Mouse (Mus musculus) left cerebral cortex, postnatal 36 days (tissue): Measurements from ENCODE around the gene Ess2. TPM values are rescaled to one million over a fixed set of nuclear protein-coding genes. Genes with fewer than 3 reads are reported as not detected.

Source experiments
- DNase-seq, 2 experiments: peaks; one replicate each; pipeline ENCODE4 v3.0.0; 2021 to 2022; ENCODE audit warnings: low spot score in 2 of 2, mixed read lengths in 1 of 2
- intact Hi-C: fragments of 180-260 bp; cut with DNase I; formaldehyde crosslinking; loops from one replicate; pipeline ENCODE4 v1.15.1; 2025
- total RNA-seq, 2 experiments: library from RNA; stranded (reverse); gene quantifications; 2 replicates each; pipeline ENCODE4 v1.2.3; 2021

Gene Ess2
- total RNA-seq, 2 experiments from 2014 or later, result 26.1 to 31.1 TPM

DNA sequence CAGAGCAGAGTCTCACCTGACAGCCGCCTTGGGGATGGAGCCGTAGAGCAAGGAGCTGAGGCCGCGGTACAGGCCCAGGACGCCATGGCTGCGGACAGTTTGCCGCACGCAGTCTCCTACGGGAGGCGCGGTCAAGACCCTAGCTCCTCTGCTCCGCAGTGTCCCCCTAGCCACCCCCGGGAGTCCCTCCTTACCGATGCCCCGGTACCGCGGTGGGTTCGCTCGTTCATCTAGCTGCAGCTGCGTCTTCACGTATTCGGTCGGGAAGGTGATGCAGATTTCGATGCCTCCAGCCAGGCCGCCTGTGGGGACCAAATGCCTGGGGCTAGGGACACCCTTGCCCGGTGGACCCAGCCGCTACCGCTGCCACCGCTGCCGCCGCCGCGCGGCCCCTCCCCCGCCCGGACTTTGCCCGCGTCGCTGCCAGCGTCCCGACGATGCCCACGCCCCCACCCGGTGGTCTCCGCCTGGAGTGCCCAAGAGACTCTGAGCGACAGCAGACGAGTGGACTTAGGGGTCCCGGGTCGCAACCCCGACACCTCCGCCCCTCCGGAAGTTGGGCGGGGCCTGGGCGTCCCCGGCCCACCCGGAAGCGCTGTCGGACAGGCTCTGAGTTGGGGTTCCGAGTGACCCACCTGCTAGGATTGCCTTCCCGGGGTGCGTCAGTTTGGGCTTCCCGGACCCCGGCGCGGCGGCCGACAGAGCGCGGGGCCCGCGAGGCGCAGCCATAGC is 16.4 kb upstream of the Ess2 start:
- peak; percentile 37 to 49 for DNase-seq
- intact Hi-C loops, result loop anchor here (5.0 to 10.0 kb wide), 2 partner anchors 60 to 297 kb away; no protein-coding TSS in a partner anchor

DNA sequence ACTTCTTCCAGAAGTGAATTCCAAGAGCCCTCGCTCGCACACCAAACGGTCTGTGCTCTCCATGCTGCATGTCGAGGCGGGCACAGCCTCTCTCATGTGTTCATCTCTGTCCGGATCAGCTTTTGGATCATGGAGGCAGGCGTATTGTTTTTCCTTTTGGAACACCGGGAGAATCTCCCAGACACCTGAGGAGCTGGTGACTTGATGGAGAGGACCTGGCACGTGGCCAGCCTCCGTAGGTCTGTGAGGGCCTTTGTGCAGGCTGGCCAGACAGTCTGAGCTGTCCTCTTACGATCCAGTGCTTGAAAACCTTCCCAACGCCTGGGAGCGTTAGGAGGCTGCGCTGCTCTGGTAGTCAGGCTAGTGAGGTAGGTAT is 11.0 kb upstream of the Ess2 start:
- DNase-seq, result no peak
- intact Hi-C loops, result loop anchor here (5.0 to 10.0 kb wide), 2 partner anchors 125 to 303 kb away; no protein-coding TSS in a partner anchor

DNA sequence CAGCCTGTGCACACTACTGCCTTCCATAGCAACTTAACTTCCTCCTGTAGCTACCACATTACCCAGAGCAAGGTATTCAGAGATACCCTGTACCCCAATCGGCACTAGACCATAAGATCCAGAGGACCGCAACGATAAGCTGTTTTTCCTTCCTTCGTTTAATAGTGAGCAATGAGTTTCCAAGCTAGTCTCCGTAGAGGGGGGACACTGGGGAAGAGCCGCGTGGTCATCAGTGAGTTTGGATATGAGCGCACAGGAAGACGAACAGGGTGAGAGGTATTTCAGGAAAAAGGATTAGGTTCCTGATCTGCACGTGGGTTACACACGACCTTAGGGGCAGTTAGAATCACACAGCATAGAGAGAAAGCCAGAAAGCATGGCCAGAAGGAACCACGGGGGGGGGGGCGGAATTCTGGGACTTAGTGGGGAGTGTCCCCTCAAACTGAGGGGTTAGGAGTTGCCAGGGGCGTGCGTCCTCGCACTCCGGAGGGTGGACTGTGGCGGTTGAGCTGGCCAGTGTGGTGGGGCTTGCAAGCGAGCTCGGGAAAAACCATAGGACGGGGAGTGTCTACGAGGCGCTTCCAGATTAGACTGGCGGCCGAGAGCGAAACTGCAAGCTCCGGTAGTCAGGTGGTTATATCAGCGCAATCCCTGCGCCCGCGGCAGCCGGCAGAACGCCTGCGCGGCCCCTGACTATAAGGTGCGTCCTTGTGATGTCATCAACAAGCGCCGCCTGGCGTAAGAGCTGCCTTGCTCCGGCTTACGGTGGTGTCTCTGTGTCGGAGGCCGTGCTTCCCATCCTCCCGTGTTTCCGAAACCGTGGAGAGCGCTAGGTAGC is 10.4 kb upstream of the Ess2 start:
- peak; percentile 95 to 96 for DNase-seq
- intact Hi-C loops, result loop anchor here (5.0 to 10.0 kb wide), 2 partner anchors 126 to 303 kb away; no protein-coding TSS in a partner anchor

GRCm38 (mm10) chr16:17920586-17920985 is 9.4 kb upstream of the Ess2 start:
- DNase-seq, result no peak
- intact Hi-C loops, result loop anchor here (5.0 to 10.0 kb wide), 2 partner anchors 127 to 304 kb away; no protein-coding TSS in a partner anchor

DNA sequence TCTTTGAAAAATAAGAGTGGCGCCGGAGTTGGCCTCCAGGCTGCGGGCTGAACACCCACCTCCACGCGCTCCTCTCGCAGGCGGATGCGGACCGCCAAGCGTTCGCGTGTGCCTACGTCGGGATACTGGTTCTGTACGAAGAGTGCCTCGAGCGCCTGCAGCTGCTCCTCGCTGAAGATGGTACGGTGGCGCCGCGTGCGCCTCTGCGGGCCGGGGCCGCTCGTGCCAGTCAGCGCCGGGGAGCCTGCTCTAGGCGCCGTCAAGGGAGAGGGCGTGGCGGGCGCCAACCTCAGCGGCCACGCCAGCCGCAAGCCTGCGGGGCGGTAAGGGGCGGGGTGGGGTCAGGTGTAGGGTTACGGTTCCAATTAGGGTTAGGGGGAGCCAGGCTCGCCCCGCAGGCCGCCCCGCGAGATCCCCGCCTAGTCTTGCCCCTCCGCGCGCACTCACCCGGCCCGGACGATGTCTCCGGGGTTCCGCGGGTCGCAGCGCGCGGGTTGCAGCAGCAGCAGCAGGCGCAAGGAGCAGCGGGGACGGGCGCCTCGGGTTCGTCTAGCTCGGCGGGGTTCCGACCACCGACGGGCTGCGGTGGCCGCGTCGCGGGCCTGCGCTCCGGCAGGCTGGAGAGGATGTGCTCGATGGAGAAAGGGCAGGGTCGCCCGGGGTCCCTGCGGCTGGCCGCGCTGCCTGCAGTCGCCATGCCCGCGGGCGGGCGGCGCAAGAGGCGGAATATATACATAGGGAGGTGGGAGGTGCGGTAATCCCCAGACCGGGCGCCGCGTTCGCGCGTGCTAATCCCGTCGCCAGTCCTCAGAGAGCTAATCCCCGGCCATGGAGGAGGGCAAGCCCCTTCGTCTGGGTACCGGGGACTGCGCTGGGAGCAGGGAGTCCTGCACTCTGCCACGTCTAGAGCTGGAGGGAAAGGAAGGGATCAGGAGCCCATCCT is 3.4 kb upstream of the Ess2 start, which contains the start of gene Gsc2:
Gsc2 (minus strand) TSS at position 753 of the 943 bp plus-strand sequence.
- DNase-seq, result peak in 1 of 2 experiments; percentile 23
- intact Hi-C loops, result loop anchor here (5.0 kb wide), 2 partner anchors 73 to 123 kb away; no protein-coding TSS in a partner anchor

GRCm38 (mm10) chr16:17898462-17898861 is 12.7 kb downstream of the Ess2 start, which contains the start of the genes Dgcr2 and Tssk2:
Gene Dgcr2, minus strand, starts transcription at chr16:17898562.
Gene Tssk2, plus strand, starts transcription at chr16:17898637.
- intact Hi-C loops, result no loop called here
- no peak for DNase-seq

GRCm38 (mm10) chr16:17896091-17896490 is 15.1 kb downstream of the Ess2 start:
- intact Hi-C loops, result no loop called here

GRCm38 (mm10) chr16:17893923-17894322 is 17.2 kb downstream of the Ess2 start, which contains the start of gene Tssk1:
Gene Tssk1, plus strand, starts transcription at chr16:17894223.
- intact Hi-C loops, result no loop called here
- no peak for DNase-seq

More at GRCm38 (mm10) chr16:17896091-17896490, 15.1 kb downstream of the Ess2 start:
- DNase-seq, result no peak

DNA sequence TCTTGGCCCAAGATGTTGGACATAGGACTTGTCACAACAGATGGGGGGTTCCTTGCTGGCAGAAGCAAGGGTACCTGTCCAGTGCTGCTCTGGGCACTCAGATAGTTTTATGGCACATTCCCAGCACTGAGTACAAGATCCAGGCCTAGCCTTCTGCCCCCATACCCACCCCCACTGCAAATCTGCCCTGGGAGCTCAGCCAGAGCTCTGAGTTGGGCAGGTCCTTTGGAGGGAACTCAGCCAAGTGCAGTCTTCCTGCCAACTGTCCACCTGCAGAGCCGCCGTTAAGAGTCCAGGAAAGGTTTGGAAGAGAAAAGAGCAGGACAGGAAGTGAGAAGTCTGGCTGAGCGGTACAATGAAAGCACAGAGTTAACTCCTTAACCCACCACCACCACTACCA is 18.5 kb downstream of the Ess2 start:
- no peak for DNase-seq
- intact Hi-C loops, result no loop called here

DNA sequence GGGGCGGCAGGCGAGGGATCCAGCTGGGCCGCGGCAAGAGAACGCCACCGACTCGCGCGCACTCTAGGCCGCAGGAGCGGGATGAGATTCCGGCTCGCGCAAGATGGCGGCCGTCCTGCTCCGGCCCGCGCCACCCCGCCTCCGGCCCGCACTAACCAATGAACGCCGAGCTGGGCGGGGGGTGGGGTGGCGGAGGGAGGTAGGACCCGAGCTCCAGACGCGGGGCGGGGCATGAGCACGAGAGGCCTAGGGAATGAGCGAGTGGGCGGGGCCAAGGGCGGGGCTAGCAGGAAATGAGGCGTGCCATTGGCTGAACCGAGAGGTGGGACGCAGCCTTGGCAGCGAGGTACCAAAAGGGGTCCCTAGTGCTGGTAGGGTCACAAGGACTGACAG is 19.6 kb downstream of the Ess2 start, which contains the start of gene Gm20518:
Gm20518 (minus strand) TSS at position 105 of the 393 bp plus-strand sequence.
- peak; percentile 96 to 98 for DNase-seq
- intact Hi-C loops, result no loop called here

- DNase-seq, result peak; percentile 54 to 55
- intact Hi-C loops, result no loop called here
These were observed 20.1 kb downstream of the Ess2 start for GRCm38 (mm10) chr16:17890917-17891566.

DNA sequence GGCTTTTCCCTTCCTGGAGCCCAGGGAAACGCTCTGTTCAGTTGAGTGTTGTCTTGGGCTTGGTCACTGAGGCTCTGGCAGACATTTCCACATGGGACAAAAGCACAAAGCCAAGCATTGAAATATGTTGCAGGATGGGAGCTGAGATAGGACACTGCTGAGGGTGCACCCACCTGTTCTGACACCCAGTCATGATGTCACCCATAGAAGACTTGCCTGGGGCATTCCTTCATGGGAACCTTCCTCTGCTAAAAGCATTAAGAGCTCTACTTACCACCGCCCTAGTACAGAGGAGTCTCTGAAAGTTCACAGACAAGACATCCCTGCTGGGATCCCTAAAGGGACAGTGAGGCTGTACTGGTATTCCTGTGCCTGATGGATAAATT is 20.8 kb downstream of the Ess2 start:
- intact Hi-C loops, result no loop called here
- DNase-seq, result no peak

DNA sequence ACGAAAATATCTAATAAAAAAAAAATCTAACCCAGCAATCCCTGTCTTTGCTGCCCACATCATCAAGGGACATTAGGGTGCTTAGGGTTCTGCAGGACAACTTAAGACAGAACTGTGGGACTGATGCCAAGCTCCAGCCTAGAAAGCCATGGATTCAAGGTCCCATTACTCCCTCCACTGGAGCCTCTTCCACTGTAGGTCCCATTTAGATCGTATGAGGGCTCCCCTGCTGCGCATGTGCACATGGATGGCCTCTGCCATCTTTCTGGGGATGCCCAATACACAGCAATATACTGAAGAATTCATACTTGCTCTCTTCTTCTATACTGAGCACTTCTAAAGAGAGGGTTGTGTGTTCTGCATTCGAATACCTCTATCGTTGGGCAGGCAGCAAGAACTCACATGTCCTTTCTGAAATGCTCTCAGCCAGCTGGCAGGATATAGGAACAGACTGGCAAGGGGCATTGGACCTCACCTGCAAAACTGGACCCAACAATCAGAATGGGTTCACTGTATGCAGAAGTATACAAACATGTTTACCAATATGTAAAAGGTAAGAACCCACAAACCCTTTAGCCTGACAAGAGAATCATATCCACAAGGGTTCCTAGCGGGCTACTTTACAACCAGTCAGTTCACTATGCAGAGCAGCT is 21.3 kb downstream of the Ess2 start:
- intact Hi-C loops, result no loop called here

GRCm38 (mm10) chr16:17884116-17884515 is 27.0 kb downstream of the Ess2 start:
- intact Hi-C loops, result no loop called here
- no peak for DNase-seq

More for the DNA sequence above, 21.3 kb downstream of the Ess2 start:
- no peak for DNase-seq

DNA sequence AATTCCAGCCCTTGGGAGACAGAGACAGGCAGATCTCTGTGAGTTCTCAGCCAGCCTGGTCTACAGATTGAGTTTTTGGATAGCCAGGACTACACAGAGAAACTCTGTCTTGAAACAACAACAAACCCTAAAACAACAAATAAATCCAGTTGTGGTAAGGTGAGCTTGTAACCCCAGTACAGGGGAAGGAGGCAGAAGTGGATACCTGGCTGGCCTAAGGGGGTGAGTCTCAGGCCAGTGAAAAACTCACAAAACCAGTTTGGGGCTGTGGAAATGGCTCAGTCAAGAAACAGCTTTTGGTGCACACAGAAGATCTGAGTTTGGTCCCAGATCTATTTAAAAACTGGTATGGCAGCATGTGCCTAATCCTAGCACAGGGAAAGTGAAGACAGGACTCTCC is 29.0 kb downstream of the Ess2 start:
- intact Hi-C loops, result no loop called here
- DNase-seq, result no peak

DNA sequence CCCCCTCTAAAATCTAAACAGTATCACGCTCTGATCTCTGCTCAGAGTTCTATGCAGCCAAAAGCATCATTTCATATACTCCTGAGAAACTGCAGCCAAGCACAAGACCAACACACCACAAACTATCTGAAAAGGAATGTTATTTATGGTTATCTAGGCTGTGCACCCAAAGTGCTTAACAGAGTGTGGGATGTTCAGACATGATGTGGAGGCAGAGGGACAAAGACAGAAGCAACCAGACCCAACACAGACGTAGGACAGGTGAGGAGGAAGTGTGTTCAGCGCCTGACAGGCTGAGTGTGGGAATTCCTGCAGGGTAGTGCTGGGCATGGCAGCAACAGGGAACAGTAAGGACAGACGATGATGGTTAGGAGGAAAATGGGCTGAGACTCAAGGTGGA is 31.6 kb downstream of the Ess2 start:
- peak; percentile 38 to 54 for DNase-seq
- intact Hi-C loops, result no loop called here

DNA sequence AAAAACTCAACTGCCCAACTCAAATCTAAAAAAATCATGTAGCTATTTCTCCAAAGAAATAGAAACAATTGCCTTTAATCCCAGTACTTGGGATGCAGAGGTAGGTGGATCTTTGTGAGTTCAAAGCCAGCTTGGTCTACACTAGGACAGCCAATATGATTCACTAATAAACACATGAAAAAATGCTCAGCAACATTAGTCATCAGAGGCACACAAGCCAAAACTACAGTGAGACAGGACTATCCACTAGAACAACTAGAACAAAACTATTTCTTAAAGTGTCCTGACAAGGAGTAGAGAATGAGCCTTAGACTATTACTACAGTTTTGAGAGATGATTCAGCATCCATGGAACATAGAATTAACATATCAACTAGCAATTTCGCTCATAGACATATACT is 35.1 kb downstream of the Ess2 start:
- no peak for DNase-seq
- intact Hi-C loops, result no loop called here

GRCm38 (mm10) chr16:17875174-17875573 is 36.0 kb downstream of the Ess2 start:
- DNase-seq, result no peak
- intact Hi-C loops, result no loop called here
